Mouse (Mus musculus) G1E (cell line): ENCODE data around the gene Dohh.

Experiments used
- CTCF ChIP-seq: IDR thresholded peaks from 2 replicates; pipeline ENCODE4 v1.5.1; 2012; ENCODE audit warnings: low read depth, low read length, inconsistent platforms, mixed read lengths
- GATA1 ChIP-seq: IDR thresholded peaks from 2 replicates; pipeline ENCODE4 v1.6.1; 2012; ENCODE audit warnings: borderline replicate concordance, low read length, inconsistent platforms, mixed read lengths
- GATA2 ChIP-seq: IDR thresholded peaks from 2 replicates; pipeline ENCODE4 v1.6.1; 2012; ENCODE audit warnings: low read depth, low read length, inconsistent platforms, borderline replicate concordance
- TAL1 ChIP-seq: conservative IDR thresholded peaks from 2 replicates; pipeline ENCODE4 v1.6.1; 2012; ENCODE audit warnings: low read depth, low read length, inconsistent platforms, mixed read lengths

DNA sequence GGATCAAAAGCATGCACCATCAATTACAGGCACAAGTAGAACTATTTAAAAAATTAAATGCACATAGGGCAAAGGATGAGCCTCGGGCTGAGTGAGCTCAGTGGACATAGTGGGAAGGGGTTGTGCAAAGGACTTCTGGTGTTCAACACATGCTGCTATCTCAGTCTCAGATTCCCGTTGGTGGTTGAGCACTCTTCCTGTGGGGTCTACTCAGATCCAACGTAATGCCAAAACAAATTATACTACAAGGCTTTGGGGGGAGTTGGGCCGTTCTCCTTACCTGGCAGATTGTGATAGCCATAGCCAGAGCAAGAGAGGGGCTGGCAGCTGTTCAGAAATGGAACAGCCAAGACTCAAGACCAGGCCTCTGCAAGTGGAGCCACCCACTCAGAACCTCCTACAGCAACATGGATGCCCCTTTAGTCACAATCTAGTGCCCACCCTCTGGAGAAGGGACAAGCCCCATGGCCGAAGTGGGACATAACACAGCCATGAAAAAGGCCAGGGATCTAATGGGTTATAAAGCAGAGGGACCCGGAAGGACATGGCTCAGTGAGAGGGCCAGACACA is 4.3 kb upstream of the Dohh start:
- no peak for TF ChIP-seq GATA2
- TF ChIP-seq CTCF: no peak
- TF ChIP-seq GATA1: no peak
- TF ChIP-seq TAL1: no peak
